Mouse (Mus musculus): ENCODE results near the gene Col15a1. TPM values are rescaled to one million over a fixed set of nuclear protein-coding genes. Genes with fewer than 3 reads are reported as not detected.
A peak's percentile ranks its signal among the peaks of the same experiment; 100 is the strongest.

Gene Col15a1
- polyA plus RNA-seq, 1 experiment from 2014 or later = 31.6 TPM

DNA sequence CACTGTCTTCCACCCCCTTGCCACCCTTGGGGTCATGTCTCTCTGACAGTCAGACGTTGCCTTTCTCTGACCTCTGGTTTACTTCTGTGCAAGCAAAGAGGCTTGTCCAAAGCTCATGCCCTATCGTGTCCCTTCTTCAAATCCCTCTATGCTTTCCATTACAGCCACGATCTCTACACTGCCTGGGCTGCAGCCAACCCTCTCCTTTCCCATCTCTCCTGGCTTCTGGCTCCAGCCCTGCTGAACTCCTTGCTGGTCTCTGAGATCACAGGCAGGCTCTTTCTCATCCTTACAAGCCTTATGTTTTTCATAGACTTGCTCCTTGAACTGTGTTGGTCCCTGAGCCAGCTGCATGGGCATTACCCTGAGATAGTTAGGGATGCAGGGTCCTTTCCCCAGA lies 14.2 kb downstream of the Col15a1 start:
- ATAC-seq (ENCODE audit: low read depth) (no peak), DNase-seq (ENCODE audit: low spot score) (no peak)
- no peaks in the 10 kb centered on the region for H3K9me3 ChIP-seq (ENCODE audit: control insufficient read depth, low read length)
- H3K27ac ChIP-seq (replicated peaks; ENCODE audit: low read depth, low read length) = no peak overlapping the region
- H3K4me2 ChIP-seq (ENCODE audit: low read depth, low read length) = no peak overlapping the region
- H3K4me3 ChIP-seq (ENCODE audit: low read depth, low read length) = no peak overlapping the region
- no peaks in the 10 kb centered on the region for H3K27me3 ChIP-seq (replicated peaks; ENCODE audit: control insufficient read depth, insufficient read depth, low read length)
- H3K9ac ChIP-seq (ENCODE audit: low read depth, low read length) = no peak overlapping the region
- no peaks in the 10 kb centered on the region for H3K4me1 ChIP-seq (ENCODE audit: control insufficient read depth, insufficient read depth, low read length)
- WGBS = 77% methylated on average over 3 of the region's 3 CpGs
- H3K36me3 ChIP-seq (ENCODE audit: control insufficient read depth, insufficient read depth, low read length) = no peaks in the 10 kb centered on the region

DNA sequence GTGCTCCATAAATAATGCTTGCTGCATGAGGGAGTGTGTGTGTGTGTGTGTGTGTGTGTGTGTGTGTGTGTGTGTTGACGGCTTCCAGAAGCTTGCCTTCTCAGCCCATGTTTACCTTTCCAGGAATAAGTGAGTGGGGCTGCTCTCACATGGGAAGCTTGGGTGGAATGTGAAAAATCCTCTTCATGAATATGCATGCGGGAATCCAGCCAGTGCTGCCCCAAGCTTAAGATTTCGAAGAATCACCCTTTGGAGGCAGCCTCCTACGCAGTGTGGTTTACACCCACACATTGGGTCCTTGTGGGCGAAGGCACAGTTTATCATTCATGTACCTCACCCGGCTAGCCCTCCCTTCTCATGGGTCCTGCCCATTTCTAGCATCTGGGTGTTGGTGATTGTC lies 18.0 kb downstream of the Col15a1 start:
- no peaks in the 10 kb centered on the region for H3K4me1 ChIP-seq (ENCODE audit: control insufficient read depth, insufficient read depth, low read length)
- ATAC-seq (ENCODE audit: low read depth) (no peak), DNase-seq (ENCODE audit: low spot score) (peak; percentile 32)
- H3K4me2 ChIP-seq (ENCODE audit: low read depth, low read length) = no peak overlapping the region
- H3K9ac ChIP-seq (ENCODE audit: low read depth, low read length) = no peak overlapping the region
- H3K9me3 ChIP-seq (ENCODE audit: control insufficient read depth, low read length) = no peaks in the 10 kb centered on the region
- H3K27ac ChIP-seq (replicated peaks; ENCODE audit: low read depth, low read length) = no peak overlapping the region
- H3K27me3 ChIP-seq (replicated peaks; ENCODE audit: control insufficient read depth, insufficient read depth, low read length) = no peaks in the 10 kb centered on the region
- 66% methylated on average over 6 of the region's 6 CpGs for WGBS
- no peak overlapping the region for H3K4me3 ChIP-seq (ENCODE audit: low read depth, low read length)
- no peaks in the 10 kb centered on the region for H3K36me3 ChIP-seq (ENCODE audit: control insufficient read depth, insufficient read depth, low read length)

DNA sequence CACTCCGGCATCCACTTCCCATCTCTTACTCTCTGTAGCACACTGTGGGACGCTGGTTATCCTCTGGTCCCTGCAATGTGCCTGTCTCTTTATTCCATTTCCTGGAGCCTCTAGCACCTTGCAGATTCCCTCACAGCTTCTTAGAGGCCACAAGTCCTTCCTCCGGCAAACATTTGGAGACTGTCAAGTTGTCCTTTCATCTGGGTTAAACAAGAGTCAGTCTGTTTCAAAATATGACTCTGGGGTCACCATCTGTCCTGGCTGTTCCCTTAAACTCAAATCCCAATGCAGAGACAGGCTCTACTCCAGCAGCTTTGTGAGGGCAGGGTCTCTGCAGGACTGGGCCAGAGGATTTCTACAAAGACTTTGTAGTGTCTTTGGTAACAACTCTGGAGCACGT lies 19.1 kb downstream of the Col15a1 start:
- no peaks in the 10 kb centered on the region for H3K4me1 ChIP-seq (ENCODE audit: control insufficient read depth, insufficient read depth, low read length)
- no peak overlapping the region for H3K4me2 ChIP-seq (ENCODE audit: low read depth, low read length)
- DNase-seq (ENCODE audit: low spot score) = no peak
- no peak for ATAC-seq (ENCODE audit: low read depth)
- no peak overlapping the region for H3K4me3 ChIP-seq (ENCODE audit: low read depth, low read length)
- no peak overlapping the region for H3K9ac ChIP-seq (ENCODE audit: low read depth, low read length)
- WGBS = 65% methylated on average over 4 of the region's 4 CpGs
- no peaks in the 10 kb centered on the region for H3K9me3 ChIP-seq (ENCODE audit: control insufficient read depth, low read length)
- H3K36me3 ChIP-seq (ENCODE audit: control insufficient read depth, insufficient read depth, low read length) = no peaks in the 10 kb centered on the region
- H3K27ac ChIP-seq (replicated peaks; ENCODE audit: low read depth, low read length) = no peak overlapping the region
- H3K27me3 ChIP-seq (replicated peaks; ENCODE audit: control insufficient read depth, insufficient read depth, low read length) = no peaks in the 10 kb centered on the region

DNA sequence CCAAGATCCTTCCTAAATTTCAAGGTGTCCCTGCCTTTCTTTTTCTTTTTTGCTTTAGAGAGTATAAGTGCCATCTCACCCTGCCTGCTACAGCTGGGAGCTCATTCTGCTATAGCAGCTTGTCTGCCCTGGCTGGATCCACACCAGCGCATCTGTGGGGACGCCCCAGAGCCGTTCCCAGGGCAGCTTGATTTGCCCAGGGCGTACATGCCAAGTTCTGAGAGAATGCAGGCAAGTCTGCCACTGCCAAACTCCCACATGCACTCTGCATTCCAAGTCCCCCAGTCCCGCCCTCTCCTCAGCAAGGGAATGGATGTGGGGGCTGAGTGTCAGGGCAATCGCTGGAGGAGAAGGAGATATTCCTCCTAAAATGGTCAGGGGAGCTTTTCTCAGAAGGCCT lies 19.8 kb downstream of the Col15a1 start:
- no peak overlapping the region for H3K4me3 ChIP-seq (ENCODE audit: low read depth, low read length)
- WGBS = 35% methylated on average over 6 of the region's 6 CpGs

DNA sequence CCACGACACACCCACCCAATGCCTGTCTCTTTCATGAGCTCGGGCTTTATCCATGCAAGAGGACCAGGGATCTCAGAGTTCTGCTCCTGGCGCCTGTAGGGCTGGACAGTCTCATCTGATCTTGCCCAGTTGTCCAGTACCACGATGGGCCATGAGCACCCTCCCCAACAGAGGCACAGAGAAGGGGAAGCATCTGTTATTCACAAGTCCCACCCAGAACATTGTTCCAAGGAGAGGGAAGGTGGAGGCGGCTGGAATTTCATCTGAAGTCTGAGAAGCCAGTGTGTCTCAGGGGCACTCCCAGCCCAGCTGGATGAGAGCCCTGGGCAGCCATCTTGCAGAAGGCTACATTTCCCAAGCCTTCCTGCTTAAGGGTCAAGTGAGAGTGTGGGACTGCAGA lies 21.0 kb downstream of the Col15a1 start:
- ATAC-seq (ENCODE audit: low read depth) (no peak), DNase-seq (ENCODE audit: low spot score) (no peak)
- Histone ChIP-seq H3K4me2 (ENCODE audit: low read depth, low read length) (no peak overlapping the region), H3K27ac (replicated peaks; ENCODE audit: low read depth, low read length) (no peak overlapping the region), H3K36me3 (ENCODE audit: control insufficient read depth, insufficient read depth, low read length) (no peaks in the 10 kb centered on the region), H3K4me1 (ENCODE audit: control insufficient read depth, insufficient read depth, low read length) (no peaks in the 10 kb centered on the region), H3K9ac (ENCODE audit: low read depth, low read length) (no peak overlapping the region), H3K9me3 (ENCODE audit: control insufficient read depth, low read length) (no peaks in the 10 kb centered on the region), H3K4me3 (ENCODE audit: low read depth, low read length) (no peak overlapping the region), H3K27me3 (replicated peaks; ENCODE audit: control insufficient read depth, insufficient read depth, low read length) (no peaks in the 10 kb centered on the region)
- 77% methylated on average over 5 of the region's 5 CpGs for WGBS

More for the DNA sequence above, 19.8 kb downstream of the Col15a1 start:
- H3K27me3 ChIP-seq (replicated peaks; ENCODE audit: control insufficient read depth, insufficient read depth, low read length) = no peaks in the 10 kb centered on the region
- H3K4me1 ChIP-seq (ENCODE audit: control insufficient read depth, insufficient read depth, low read length) = no peaks in the 10 kb centered on the region
- no peak overlapping the region for H3K4me2 ChIP-seq (ENCODE audit: low read depth, low read length)
- no peak overlapping the region for H3K27ac ChIP-seq (replicated peaks; ENCODE audit: low read depth, low read length)
- no peak overlapping the region; the same call in 1 of the 2 replicates for H3K9ac ChIP-seq (ENCODE audit: low read depth, low read length)
- ATAC-seq (ENCODE audit: low read depth) (peak; percentile 53; the same call in 1 of the 2 replicates), DNase-seq (ENCODE audit: low spot score) (peak; percentile 78)
- H3K9me3 ChIP-seq (ENCODE audit: control insufficient read depth, low read length) = no peaks in the 10 kb centered on the region
- no peaks in the 10 kb centered on the region for H3K36me3 ChIP-seq (ENCODE audit: control insufficient read depth, insufficient read depth, low read length)

DNA sequence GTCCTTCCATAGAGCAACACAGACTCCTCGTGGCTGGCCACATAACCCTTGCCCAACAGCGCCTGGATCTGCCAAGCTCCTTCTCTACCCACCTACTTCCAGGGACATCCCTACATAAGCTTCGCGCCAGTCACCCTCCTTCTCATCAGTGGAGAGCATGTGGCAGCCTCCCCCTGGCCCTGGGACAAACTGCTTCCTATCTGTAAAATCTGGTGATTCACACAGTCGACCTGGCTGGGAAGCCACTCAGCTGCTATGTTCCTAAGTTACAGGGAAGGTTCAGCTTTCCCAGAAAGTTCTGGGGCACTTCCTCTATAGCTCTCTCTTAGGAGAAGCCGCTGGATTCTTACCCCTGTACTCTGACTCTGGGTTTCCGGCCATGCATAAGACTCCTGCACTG lies 22.5 kb downstream of the Col15a1 start:
- ATAC-seq (ENCODE audit: low read depth) (no peak), DNase-seq (ENCODE audit: low spot score) (no peak)
- H3K27ac ChIP-seq (replicated peaks; ENCODE audit: low read depth, low read length) = no peak overlapping the region
- no peaks in the 10 kb centered on the region for H3K9me3 ChIP-seq (ENCODE audit: control insufficient read depth, low read length)
- H3K4me1 ChIP-seq (ENCODE audit: control insufficient read depth, insufficient read depth, low read length) = no peaks in the 10 kb centered on the region; the same call in 1 of the 2 replicates
- 77% methylated on average over 7 of the region's 7 CpGs for WGBS
- no peak overlapping the region for H3K9ac ChIP-seq (ENCODE audit: low read depth, low read length)
- H3K36me3 ChIP-seq (ENCODE audit: control insufficient read depth, insufficient read depth, low read length) = no peaks in the 10 kb centered on the region
- H3K4me2 ChIP-seq (ENCODE audit: low read depth, low read length) = no peak overlapping the region
- no peaks in the 10 kb centered on the region for H3K27me3 ChIP-seq (replicated peaks; ENCODE audit: control insufficient read depth, insufficient read depth, low read length)
- no peak overlapping the region for H3K4me3 ChIP-seq (ENCODE audit: low read depth, low read length)

DNA sequence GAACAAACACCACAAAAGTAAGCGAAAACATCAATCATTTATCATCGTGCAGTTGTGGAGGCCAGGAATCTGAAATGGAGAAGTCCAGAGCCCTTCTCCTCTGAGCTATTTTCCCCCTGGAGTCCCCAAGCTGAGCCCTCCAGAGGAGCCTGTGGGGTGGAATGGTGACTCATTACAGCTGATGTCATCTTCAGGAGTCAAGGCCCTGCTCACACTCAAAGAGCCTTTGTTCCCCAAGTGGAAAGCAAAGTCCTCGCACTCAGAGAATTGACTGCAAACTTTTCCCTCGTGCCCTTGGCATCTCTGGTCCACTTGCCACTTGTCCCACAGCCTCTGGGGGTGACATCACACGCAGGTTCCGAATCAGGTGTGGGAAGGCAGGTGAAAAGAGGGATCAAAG lies 23.4 kb downstream of the Col15a1 start:
- Histone ChIP-seq H3K4me1 (ENCODE audit: control insufficient read depth, insufficient read depth, low read length) (no peaks in the 10 kb centered on the region; the same call in 1 of the 2 replicates), H3K9me3 (ENCODE audit: control insufficient read depth, low read length) (no peaks in the 10 kb centered on the region), H3K27me3 (replicated peaks; ENCODE audit: control insufficient read depth, insufficient read depth, low read length) (no peaks in the 10 kb centered on the region), H3K9ac (ENCODE audit: low read depth, low read length) (no peak overlapping the region), H3K4me2 (ENCODE audit: low read depth, low read length) (no peak overlapping the region), H3K27ac (replicated peaks; ENCODE audit: low read depth, low read length) (no peak overlapping the region), H3K36me3 (ENCODE audit: control insufficient read depth, insufficient read depth, low read length) (no peaks in the 10 kb centered on the region), H3K4me3 (ENCODE audit: low read depth, low read length) (no peak overlapping the region)
- no peak for DNase-seq (ENCODE audit: low spot score)
- no peak for ATAC-seq (ENCODE audit: low read depth)
- WGBS = 78% methylated on average over 6 of the region's 6 CpGs

DNA sequence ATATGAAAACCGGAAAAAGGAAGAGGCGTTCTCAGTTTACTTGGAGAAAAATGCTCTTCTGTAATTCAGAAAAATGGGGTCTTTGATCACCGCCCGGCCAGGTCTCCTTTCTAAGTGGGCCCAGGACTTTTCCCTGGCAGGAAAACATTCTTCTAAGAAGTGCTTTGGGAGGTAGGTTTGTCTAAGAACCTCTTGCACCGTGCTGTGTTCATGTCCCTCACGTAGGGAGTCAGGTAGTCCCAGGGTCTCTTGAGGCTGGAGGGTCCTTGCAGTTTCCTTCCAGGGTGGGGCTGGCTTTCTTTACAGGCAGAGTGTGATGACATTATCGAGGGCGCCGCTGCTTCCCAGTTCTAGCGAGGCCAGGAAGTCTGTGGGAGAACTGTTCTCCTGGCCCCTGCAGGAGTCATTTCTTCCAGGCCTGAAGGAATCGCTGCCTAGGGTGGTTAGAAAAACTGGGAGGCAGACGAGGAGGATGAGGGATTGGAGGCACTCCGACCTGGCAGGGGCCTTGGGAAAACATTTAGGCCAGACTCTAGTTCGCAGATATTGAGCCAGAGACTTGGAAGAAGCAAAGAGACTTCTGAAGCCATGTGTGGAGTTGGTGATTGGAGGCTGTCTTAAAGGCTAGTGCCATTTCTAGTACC lies 25.4 kb downstream of the Col15a1 start:
- 55% methylated on average over 14 of the region's 14 CpGs for WGBS
- no peak overlapping the region for H3K9ac ChIP-seq (ENCODE audit: low read depth, low read length)
- H3K36me3 ChIP-seq (ENCODE audit: control insufficient read depth, insufficient read depth, low read length) = no peaks in the 10 kb centered on the region
- H3K4me2 ChIP-seq (ENCODE audit: low read depth, low read length) = no peak overlapping the region
- peak overlapping the region; percentile 72 for H3K27ac ChIP-seq (replicated peaks; ENCODE audit: low read depth, low read length)
- no peak overlapping the region for H3K4me3 ChIP-seq (ENCODE audit: low read depth, low read length)
- ATAC-seq (ENCODE audit: low read depth) (no peak), DNase-seq (ENCODE audit: low spot score) (no peak)
- H3K4me1 ChIP-seq (ENCODE audit: control insufficient read depth, insufficient read depth, low read length) = no peaks in the 10 kb centered on the region; the same call in 1 of the 2 replicates
- H3K27me3 ChIP-seq (replicated peaks; ENCODE audit: control insufficient read depth, insufficient read depth, low read length) = no peaks in the 10 kb centered on the region
- H3K9me3 ChIP-seq (ENCODE audit: control insufficient read depth, low read length) = no peaks in the 10 kb centered on the region

DNA sequence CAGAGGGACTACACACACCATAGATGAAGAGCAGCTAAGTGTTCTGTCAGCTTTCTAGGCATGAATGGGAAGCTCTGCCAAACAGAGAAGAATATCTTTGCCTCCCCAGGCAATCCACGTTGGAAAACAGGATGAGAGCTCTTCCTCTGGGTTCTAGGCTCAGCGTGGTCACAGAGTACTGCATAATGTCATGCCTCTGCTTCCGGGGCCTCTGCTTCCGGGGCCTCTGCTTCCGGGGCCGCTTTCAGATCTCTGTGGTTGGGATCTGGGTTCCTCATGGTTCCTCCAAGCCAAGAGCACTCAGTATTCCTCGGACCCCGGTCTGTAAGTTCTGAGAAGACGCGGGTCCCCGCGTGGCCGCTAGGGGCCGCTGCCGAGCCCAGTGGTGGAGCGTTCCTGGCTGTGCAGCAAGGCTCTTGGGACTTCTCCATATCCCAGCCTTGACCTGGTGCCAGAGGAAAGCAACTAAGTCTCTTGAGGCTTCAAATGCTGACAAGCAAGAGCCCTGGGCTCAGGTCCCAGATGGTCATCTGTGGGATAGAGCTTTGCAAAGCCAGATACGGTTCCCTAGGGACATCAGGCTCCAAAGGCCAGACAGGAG lies 26.8 kb downstream of the Col15a1 start:
- ATAC-seq (ENCODE audit: low read depth) (peak; percentile 55; the same call in 1 of the 2 replicates), DNase-seq (ENCODE audit: low spot score) (peak; percentile 70)
- H3K9me3 ChIP-seq (ENCODE audit: control insufficient read depth, low read length) = no peaks in the 10 kb centered on the region
- H3K9ac ChIP-seq (ENCODE audit: low read depth, low read length) = no peak overlapping the region
- H3K4me3 ChIP-seq (ENCODE audit: low read depth, low read length) = no peak overlapping the region
- 23% methylated on average over 17 of the region's 17 CpGs for WGBS
- H3K4me2 ChIP-seq (ENCODE audit: low read depth, low read length) = no peak overlapping the region
- H3K27ac ChIP-seq (replicated peaks; ENCODE audit: low read depth, low read length) = no peak overlapping the region
- no peaks in the 10 kb centered on the region for H3K36me3 ChIP-seq (ENCODE audit: control insufficient read depth, insufficient read depth, low read length)
- H3K4me1 ChIP-seq (ENCODE audit: control insufficient read depth, insufficient read depth, low read length) = no peaks in the 10 kb centered on the region; the same call in 1 of the 2 replicates
- H3K27me3 ChIP-seq (replicated peaks; ENCODE audit: control insufficient read depth, insufficient read depth, low read length) = no peaks in the 10 kb centered on the region
